Mouse (Mus musculus) fat pad, adult 2 months (tissue): Measurements from ENCODE around the gene Ripor2.

Experiments
- DNase-seq: peaks from one replicate; pipeline ENCODE4 v3.0.0-alpha.2; 2011; ENCODE audit warnings: low read depth, low spot score; ENCODE audit errors: extremely low read depth

Gene Ripor2

GRCm38 (mm10) chr13:24580759-24581158 is 1.2 kb upstream of the Ripor2 start:
- DNase-seq: no peak

- no peak for DNase-seq
Measured at GRCm38 (mm10) chr13:24584403-24584802, 2.4 kb downstream of the Ripor2 start.

- DNase-seq: no peak
Measured at GRCm38 (mm10) chr13:24584841-24585240, 2.9 kb downstream of the Ripor2 start.

- no peak for DNase-seq
Measured at GRCm38 (mm10) chr13:24585369-24585768, 3.4 kb downstream of the Ripor2 start.

GRCm38 (mm10) chr13:24587192-24587895 is 5.4 kb downstream of the Ripor2 start:
- no peak for DNase-seq

- DNase-seq: no peak
Measured at GRCm38 (mm10) chr13:24588603-24589002, 6.6 kb downstream of the Ripor2 start.

- no peak for DNase-seq
Measured at GRCm38 (mm10) chr13:24591737-24592136, 9.7 kb downstream of the Ripor2 start.

- DNase-seq: no peak
Measured at GRCm38 (mm10) chr13:24594303-24594702, 12.3 kb downstream of the Ripor2 start.

- peak; percentile 5 for DNase-seq
Measured at GRCm38 (mm10) chr13:24599631-24600041, 17.6 kb downstream of the Ripor2 start.

GRCm38 (mm10) chr13:24602978-24603377 is 21.0 kb downstream of the Ripor2 start:
- DNase-seq: no peak

- no peak for DNase-seq
Measured at GRCm38 (mm10) chr13:24603591-24604009, 21.6 kb downstream of the Ripor2 start.

- no peak for DNase-seq
Measured at GRCm38 (mm10) chr13:24604096-24604495, 22.1 kb downstream of the Ripor2 start.

GRCm38 (mm10) chr13:24604761-24605591 is 23.0 kb downstream of the Ripor2 start:
- no peak for DNase-seq

- DNase-seq: no peak
Measured at GRCm38 (mm10) chr13:24605755-24606154, 23.8 kb downstream of the Ripor2 start.

GRCm38 (mm10) chr13:24607961-24608360 is 26.0 kb downstream of the Ripor2 start:
- DNase-seq: no peak

GRCm38 (mm10) chr13:24608709-24609108 is 26.7 kb downstream of the Ripor2 start:
- DNase-seq: no peak

GRCm38 (mm10) chr13:24610883-24611282 is 28.9 kb downstream of the Ripor2 start:
- no peak for DNase-seq

GRCm38 (mm10) chr13:24613031-24613430 is 31.0 kb downstream of the Ripor2 start:
- DNase-seq: no peak

- DNase-seq: no peak
Measured at GRCm38 (mm10) chr13:24613433-24613832, 31.4 kb downstream of the Ripor2 start.

- no peak for DNase-seq
Measured at GRCm38 (mm10) chr13:24613927-24614780, 32.2 kb downstream of the Ripor2 start.

- DNase-seq: no peak
Measured at GRCm38 (mm10) chr13:24615921-24616565, 34.1 kb downstream of the Ripor2 start.
